ENCODE assay signal across 12 mouse cellular contexts in the genomic region with DNA sequence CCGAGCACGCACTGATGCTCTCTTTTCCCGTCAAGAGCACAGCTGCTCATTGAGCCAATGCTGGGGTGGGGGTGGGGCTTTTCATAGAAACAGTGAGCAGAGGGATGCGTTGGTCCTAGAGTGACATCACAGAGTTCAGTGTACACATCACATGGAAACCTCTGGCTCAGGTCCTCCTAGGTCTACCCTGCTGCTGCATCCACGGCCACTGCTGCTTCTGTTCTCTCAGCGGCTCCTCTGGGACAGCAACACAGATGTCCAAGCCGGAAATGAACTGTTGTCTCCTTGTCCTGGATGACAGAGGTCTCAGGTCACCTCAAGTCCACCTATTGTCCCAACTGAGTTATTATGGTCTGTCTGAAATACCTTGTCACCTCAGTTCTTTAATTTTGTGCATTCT.
"Had no signal": no experiment of that assay in that cellular context is flagged by ENCODE, and none has a peak within 500 bp of the region (broad histone marks: within the 10 kb centered on the region; RNA-seq: fewer than 3 reads in every experiment).

No protein-coding gene starts in this region.

- H3K9me3 ChIP-seq: kidney, embryonic 15.5 days; limb, embryonic 15.5 days; liver, embryonic 12.5 days; midbrain, embryonic 12.5 days; neural tube, embryonic 15.5 days had no signal

- H3K27ac ChIP-seq: limb, embryonic 15.5 days; liver, embryonic 12.5 days; midbrain, embryonic 12.5 days; neural tube, embryonic 15.5 days had no signal

- H3K4me3 ChIP-seq: kidney, embryonic 15.5 days; limb, embryonic 15.5 days; liver, embryonic 12.5 days; midbrain, embryonic 12.5 days; neural tube, embryonic 15.5 days had no signal

- H3K9ac ChIP-seq: kidney, embryonic 15.5 days; limb, embryonic 15.5 days; liver, embryonic 12.5 days; lung, embryonic 14.5 days; midbrain, embryonic 12.5 days; neural tube, embryonic 15.5 days had no signal

- H3K4me1 ChIP-seq: kidney, embryonic 15.5 days; limb, embryonic 15.5 days; liver, embryonic 12.5 days; neural tube, embryonic 15.5 days had no signal

- ATAC-seq: liver, embryonic 12.5 days had no signal

- H3K27me3 ChIP-seq: kidney, embryonic 15.5 days; limb, embryonic 15.5 days; liver, embryonic 12.5 days; midbrain, embryonic 12.5 days; neural tube, embryonic 15.5 days had no signal

- H3K4me2 ChIP-seq: kidney, embryonic 15.5 days; limb, embryonic 15.5 days; liver, embryonic 12.5 days; lung, embryonic 14.5 days; midbrain, embryonic 12.5 days; neural tube, embryonic 15.5 days had no signal

- DNase-seq: kidney, postnatal 36 days; layer of hippocampus, adult 9-11 months; layer of hippocampus, postnatal 36 days; lung, embryonic 14.5 days; lung, postnatal 10 days; right cerebral cortex, postnatal 25 days; thymus, postnatal 36 days had no signal
